Mouse (Mus musculus) midbrain, embryonic 13.5 days (tissue): ENCODE results near the gene Scarf2. TPM values are rescaled to one million over a fixed set of nuclear protein-coding genes. Genes with fewer than 3 reads are reported as not detected.

Experiments used
- ATAC-seq: fragments of 200-750 bp; cut with Nextera tagmentation; 2 replicates; pipeline ENCODE4 v1.8.0; 2017; ENCODE audit warnings: mild to moderate bottlenecking, moderate TSS enrichment, moderate library complexity
- H3K27ac ChIP-seq: fragments of 300-500 bp; sonication (generic); 2 replicates; pipeline ENCODE4 v1.5.1; 2015; ENCODE audit warnings: inconsistent platforms, mild to moderate bottlenecking, moderate library complexity
- H3K27me3 ChIP-seq: fragments of 300-500 bp; sonication (generic); 2 replicates; pipeline ENCODE4 v1.6.1; 2015; ENCODE audit warnings: mild to moderate bottlenecking, inconsistent platforms
- H3K36me3 ChIP-seq: fragments of 300-500 bp; sonication (generic); 2 replicates; pipeline ENCODE4 v1.6.1; 2015; ENCODE audit warnings: mild to moderate bottlenecking, inconsistent platforms
- H3K4me1 ChIP-seq: fragments of 300-500 bp; sonication (generic); replicated peaks from 2 replicates; pipeline ENCODE4 v1.6.1; 2015; ENCODE audit warnings: inconsistent platforms
- H3K4me2 ChIP-seq: fragments of 300-500 bp; sonication (generic); replicated peaks from 2 replicates; pipeline ENCODE4 v1.6.1; 2015; ENCODE audit warnings: moderate library complexity, mild to moderate bottlenecking, inconsistent platforms
- H3K4me3 ChIP-seq: fragments of 300-500 bp; sonication (generic); replicated peaks from 2 replicates; pipeline ENCODE4 v1.5.1; 2015; ENCODE audit warnings: mild to moderate bottlenecking, inconsistent platforms
- H3K9ac ChIP-seq: fragments of 300-500 bp; sonication (generic); replicated peaks from 2 replicates; pipeline ENCODE4 v1.6.1; 2015; ENCODE audit warnings: mild to moderate bottlenecking, inconsistent platforms
- H3K9me3 ChIP-seq: fragments of 300-500 bp; sonication (generic); 2 replicates; pipeline ENCODE4 v1.6.1; 2016; ENCODE audit warnings: mild to moderate bottlenecking, inconsistent platforms
- WGBS: fragments of 180-500 bp; shearing (Covaris S2); methylation state at CpG from one replicate; pipeline ENCODE4 v1.1.7; 2015; 5-methylcytosine and 5-hydroxymethylcytosine counted together
- polyA plus RNA-seq: library from polyadenylated mRNA; unstranded; fragments of >200 nt; fragmentation: Nextera tagmentation; extraction: Ambion mirVana; gene quantifications from 2 replicates; pipeline ENCODE4 v1.2.1, GENCODE M21; 2015

Scarf2 gene
- polyA plus RNA-seq, 1 experiment from 2014 or later = 1.6 TPM

GRCm38 (mm10) chr16:17801777-17802455, 4.8 kb downstream of the Scarf2 start:
- Histone ChIP-seq H3K27me3 (peaks cover 96% of the 10 kb centered on the region), H3K9ac (no peak overlapping the region), H3K4me3 (0 out of 2 replicates have a peak overlapping the region, but pooled peaks have one; percentile 34), H3K4me1 (peaks cover 57% of the 10 kb centered on the region), H3K4me2 (no peak overlapping the region), H3K36me3 (no peaks in the 10 kb centered on the region), H3K9me3 (no peaks in the 10 kb centered on the region), H3K27ac (no peak overlapping the region)
- no peak for ATAC-seq
- WGBS = 3% methylated on average over 7 of the region's 7 CpGs

GRCm38 (mm10) chr16:17802456-17802838, 5.4 kb downstream of the Scarf2 start:
- H3K4me2 ChIP-seq = peak overlapping the region; percentile 56
- H3K27me3 ChIP-seq = peaks cover 90% of the 10 kb centered on the region
- no peaks in the 10 kb centered on the region for H3K9me3 ChIP-seq
- no peaks in the 10 kb centered on the region for H3K36me3 ChIP-seq
- ATAC-seq = no peak
- peak overlapping the region; percentile 24; the same call in 1 of the 2 replicates for H3K9ac ChIP-seq
- H3K4me3 ChIP-seq = peak overlapping the region; percentile 34
- no peak overlapping the region for H3K27ac ChIP-seq
- H3K4me1 ChIP-seq = peaks cover 53% of the 10 kb centered on the region
- whole genome bisulfite sequencing = 5% methylated on average over 18 of the region's 18 CpGs

GRCm38 (mm10) chr16:17802839-17803674, 6.0 kb downstream of the Scarf2 start:
- Histone ChIP-seq H3K27me3 (peaks cover 87% of the 10 kb centered on the region), H3K4me1 (peaks cover 52% of the 10 kb centered on the region), H3K9me3 (no peaks in the 10 kb centered on the region), H3K4me2 (peak overlapping the region; percentile 56), H3K9ac (peak overlapping the region; percentile 24; the same call in 1 of the 2 replicates), H3K27ac (no peak overlapping the region), H3K4me3 (peak overlapping the region; percentile 34), H3K36me3 (no peaks in the 10 kb centered on the region)
- 2% methylated on average over 83 of the region's 83 CpGs for WGBS
- ATAC-seq = no peak

GRCm38 (mm10) chr16:17803675-17804448, 6.8 kb downstream of the Scarf2 start:
- H3K9me3 ChIP-seq = no peaks in the 10 kb centered on the region

GRCm38 (mm10) chr16:17804449-17804912, 7.4 kb downstream of the Scarf2 start:
- H3K4me1 ChIP-seq = peaks cover 50% of the 10 kb centered on the region
- H3K36me3 ChIP-seq = no peaks in the 10 kb centered on the region
- ATAC-seq = no peak
- 1% methylated on average over 33 of the region's 33 CpGs for WGBS
- H3K4me3 ChIP-seq = peak overlapping the region; percentile 34
- no peaks in the 10 kb centered on the region for H3K9me3 ChIP-seq
- H3K27ac ChIP-seq = no peak overlapping the region
- H3K4me2 ChIP-seq = peak overlapping the region; percentile 56
- peaks cover 83% of the 10 kb centered on the region for H3K27me3 ChIP-seq
- H3K9ac ChIP-seq = peak overlapping the region; percentile 43; the same call in 1 of the 2 replicates

More at GRCm38 (mm10) chr16:17803675-17804448, 6.8 kb downstream of the Scarf2 start:
- Histone ChIP-seq H3K36me3 (no peaks in the 10 kb centered on the region), H3K9ac (peak overlapping the region; percentile 43; the same call in 1 of the 2 replicates), H3K4me3 (peak overlapping the region; percentile 34), H3K4me2 (peak overlapping the region; percentile 56), H3K4me1 (peaks cover 45% of the 10 kb centered on the region), H3K27ac (no peak overlapping the region), H3K27me3 (peaks cover 86% of the 10 kb centered on the region)
- WGBS = 6% methylated on average over 33 of the region's 33 CpGs
- no peak for ATAC-seq

- H3K9ac ChIP-seq = no peak overlapping the region; the same call in 1 of the 2 replicates
- peak overlapping the region; percentile 56 for H3K4me2 ChIP-seq
- no peaks in the 10 kb centered on the region for H3K9me3 ChIP-seq
- H3K36me3 ChIP-seq = no peaks in the 10 kb centered on the region
- WGBS = 6% methylated on average over 7 of the region's 7 CpGs
- peaks cover 81% of the 10 kb centered on the region for H3K27me3 ChIP-seq
- H3K4me3 ChIP-seq = peak overlapping the region; percentile 34
- H3K27ac ChIP-seq = no peak overlapping the region
- peaks cover 54% of the 10 kb centered on the region for H3K4me1 ChIP-seq
- no peak for ATAC-seq
Measured at GRCm38 (mm10) chr16:17804982-17805381, 7.9 kb downstream of the Scarf2 start.

GRCm38 (mm10) chr16:17806581-17807191, 9.6 kb downstream of the Scarf2 start:
- Histone ChIP-seq H3K4me3 (peak overlapping the region; percentile 61), H3K9ac (peak overlapping the region; percentile 87), H3K4me2 (peak overlapping the region; percentile 91), H3K36me3 (no peaks in the 10 kb centered on the region), H3K4me1 (peaks cover 54% of the 10 kb centered on the region), H3K9me3 (no peaks in the 10 kb centered on the region), H3K27ac (peak overlapping the region; percentile 80), H3K27me3 (peaks cover 79% of the 10 kb centered on the region)
- peak; percentile 40; the same call in 1 of the 2 replicates for ATAC-seq
- 1% methylated on average over 34 of the region's 50 CpGs for WGBS

GRCm38 (mm10) chr16:17807192-17808009, 10.3 kb downstream of the Scarf2 start:
- H3K4me1 ChIP-seq = peaks cover 50% of the 10 kb centered on the region
- ATAC-seq = peak; percentile 92
- WGBS = 3% methylated on average over 67 of the region's 73 CpGs
- H3K4me3 ChIP-seq = peak overlapping the region; percentile 61
- peak overlapping the region; percentile 87 for H3K9ac ChIP-seq
- H3K36me3 ChIP-seq = no peaks in the 10 kb centered on the region
- peak overlapping the region; percentile 91 for H3K4me2 ChIP-seq
- H3K9me3 ChIP-seq = no peaks in the 10 kb centered on the region
- H3K27ac ChIP-seq = peak overlapping the region; percentile 80
- H3K27me3 ChIP-seq = peaks cover 73% of the 10 kb centered on the region

- no peak overlapping the region for H3K4me2 ChIP-seq
- no peak overlapping the region for H3K9ac ChIP-seq
- ATAC-seq = no peak
- peaks cover 73% of the 10 kb centered on the region for H3K27me3 ChIP-seq
- H3K27ac ChIP-seq = no peak overlapping the region
- H3K4me3 ChIP-seq = no peak overlapping the region
- H3K9me3 ChIP-seq = no peaks in the 10 kb centered on the region
- peaks cover 33% of the 10 kb centered on the region for H3K4me1 ChIP-seq
- WGBS = 83% methylated on average over 4 of the region's 4 CpGs
- no peaks in the 10 kb centered on the region for H3K36me3 ChIP-seq
Measured at GRCm38 (mm10) chr16:17809125-17809524, 12.0 kb downstream of the Scarf2 start.

- Histone ChIP-seq H3K4me1 (peaks cover 27% of the 10 kb centered on the region), H3K27me3 (peaks cover 73% of the 10 kb centered on the region), H3K9ac (no peak overlapping the region; the same call in 1 of the 2 replicates), H3K9me3 (no peaks in the 10 kb centered on the region), H3K27ac (no peak overlapping the region), H3K4me3 (no peak overlapping the region), H3K4me2 (no peak overlapping the region), H3K36me3 (no peaks in the 10 kb centered on the region)
- 27% methylated on average over 7 of the region's 7 CpGs for WGBS
- no peak for ATAC-seq
Measured at GRCm38 (mm10) chr16:17809711-17810110, 12.6 kb downstream of the Scarf2 start.
